Mouse (Mus musculus) MEL (cell line): ENCODE measurements around the gene Tst. TPM values are rescaled to one million over a fixed set of nuclear protein-coding genes. Genes with fewer than 3 reads are reported as not detected.

Experiments used
- DNase-seq: peaks from one replicate; pipeline ENCODE4 v3.0.0; 2011; ENCODE audit warnings: low read depth, low spot score
- H3K27ac ChIP-seq: 2 replicates; pipeline ENCODE4 v1.5.1; 2012; ENCODE audit warnings: low read depth, mild to moderate bottlenecking, control low read depth, low read length, moderate library complexity; ENCODE audit not compliant: control insufficient read depth
- H3K27me3 ChIP-seq, 2 experiments: fragments of 150-350 bp in 1 of 2; sonication (generic) in 1 of 2; 2 replicates each; pipeline ENCODE4 v1.6.1; 2012; ENCODE audit warnings: low read length in 2 of 2, mild to moderate bottlenecking in 2 of 2, improper control_type of control experiment in 1 of 2, moderate library complexity in 1 of 2; ENCODE audit not compliant: insufficient read depth in 2 of 2, control insufficient read depth in 1 of 2
- H3K36me3 ChIP-seq, 2 experiments: 2 replicates each; pipeline ENCODE4 v1.6.1; 2012 to 2014; ENCODE audit warnings: low read length in 2 of 2, improper control_type of control experiment in 1 of 2, inconsistent platforms in 1 of 2, mild to moderate bottlenecking in 1 of 2; ENCODE audit not compliant: insufficient read depth in 2 of 2, control insufficient read depth in 1 of 2
- H3K4me1 ChIP-seq, 2 experiments: fragments of 150-350 bp in 1 of 2; sonication (generic) in 1 of 2; 2 replicates each; pipeline ENCODE4 v1.6.1; 2012; ENCODE audit warnings: low read length in 2 of 2, improper control_type of control experiment in 1 of 2, mild to moderate bottlenecking in 1 of 2; ENCODE audit not compliant: insufficient read depth in 2 of 2, control insufficient read depth in 1 of 2
- H3K4me3 ChIP-seq, 2 experiments: fragments of 150-350 bp in 1 of 2; sonication (generic) in 1 of 2; 2 replicates each; pipeline ENCODE4 v1.5.1; 2012; ENCODE audit warnings: low read depth in 2 of 2, low read length in 2 of 2, mild to moderate bottlenecking in 2 of 2, moderate library complexity in 2 of 2, control low read depth in 1 of 2, improper control_type of control experiment in 1 of 2; ENCODE audit not compliant: control insufficient read depth in 1 of 2, insufficient read depth in 1 of 2
- H3K79me2 ChIP-seq: 2 replicates; pipeline ENCODE4 v1.6.1; 2012; ENCODE audit warnings: mild to moderate bottlenecking, low read length, moderate library complexity; ENCODE audit not compliant: control insufficient read depth, poor library complexity, insufficient read depth
- H3K9ac ChIP-seq: 2 replicates; pipeline ENCODE4 v1.6.1; 2012; ENCODE audit warnings: low read depth, mild to moderate bottlenecking, control low read depth, low read length, moderate library complexity; ENCODE audit not compliant: control insufficient read depth, poor library complexity, severe bottlenecking
- H3K9me3 ChIP-seq: fragments of 150-350 bp; sonication (generic); replicated peaks from 2 replicates; pipeline ENCODE4 v1.6.1; 2012; ENCODE audit warnings: mild to moderate bottlenecking, low read length, improper control_type of control experiment, moderate library complexity; ENCODE audit not compliant: insufficient read depth
- BHLHE40 ChIP-seq: IDR thresholded peaks from 2 replicates; pipeline ENCODE4 v1.6.1; 2012; ENCODE audit warnings: low read depth, mild to moderate bottlenecking, inconsistent platforms, low read length, improper control_type of control experiment, borderline replicate concordance
- CHD1 ChIP-seq: IDR thresholded peaks from 2 replicates; pipeline ENCODE4 v1.6.1; 2012; ENCODE audit warnings: low read depth, mild to moderate bottlenecking, inconsistent platforms, low read length, improper control_type of control experiment
- CHD2 ChIP-seq: IDR thresholded peaks from 2 replicates; pipeline ENCODE4 v1.6.1; 2011; ENCODE audit warnings: low read length, improper control_type of control experiment
- E2F4 ChIP-seq: IDR thresholded peaks from 2 replicates; pipeline ENCODE4 v1.6.1; 2011; ENCODE audit warnings: low read depth, low read length, improper control_type of control experiment, borderline replicate concordance
- ETS1 ChIP-seq: IDR thresholded peaks from 2 replicates; pipeline ENCODE4 v1.6.1; 2012; ENCODE audit warnings: low read depth, mild to moderate bottlenecking, inconsistent platforms, low read length, improper control_type of control experiment, moderate library complexity
- GABPA ChIP-seq: IDR thresholded peaks from 2 replicates; pipeline ENCODE4 v1.6.1; 2012; ENCODE audit warnings: low read depth, mild to moderate bottlenecking, inconsistent platforms, low read length, improper control_type of control experiment, moderate library complexity
- HCFC1 ChIP-seq: IDR thresholded peaks from 2 replicates; pipeline ENCODE4 v1.6.1; 2012; ENCODE audit warnings: low read depth, mild to moderate bottlenecking, inconsistent platforms, low read length, improper control_type of control experiment, moderate library complexity
- JUND ChIP-seq: IDR thresholded peaks from 2 replicates; pipeline ENCODE4 v1.6.1; 2011; ENCODE audit warnings: low read depth, mild to moderate bottlenecking, improper control_type of control experiment, low read length
- NRF1 ChIP-seq: IDR thresholded peaks from 2 replicates; pipeline ENCODE4 v1.6.1; 2014; ENCODE audit warnings: low read depth, mild to moderate bottlenecking, inconsistent platforms, low read length, improper control_type of control experiment, moderate library complexity; ENCODE audit not compliant: poor library complexity, insufficient read depth, severe bottlenecking
- POLR2AphosphoS2 ChIP-seq: IDR thresholded peaks from 2 replicates; pipeline ENCODE4 v1.6.1; 2011; ENCODE audit warnings: low read length, improper control_type of control experiment
- TBP ChIP-seq: IDR thresholded peaks from 2 replicates; pipeline ENCODE4 v1.8.0; 2011; ENCODE audit warnings: low read depth, low read length, improper control_type of control experiment
- TCF12 ChIP-seq: IDR thresholded peaks from 2 replicates; pipeline ENCODE4 v1.6.1; 2014; ENCODE audit warnings: low read depth, mild to moderate bottlenecking, inconsistent platforms, low read length, improper control_type of control experiment, moderate library complexity
- UBTF ChIP-seq: IDR thresholded peaks from 2 replicates; pipeline ENCODE4 v1.6.1; 2012; ENCODE audit warnings: low read depth, mild to moderate bottlenecking, inconsistent platforms, low read length, improper control_type of control experiment, moderate library complexity, borderline replicate concordance; ENCODE audit not compliant: insufficient read depth
- USF2 ChIP-seq, 2 experiments: IDR thresholded peaks; 2 replicates each; pipeline ENCODE4 v1.6.1; 2011 to 2012; ENCODE audit warnings: improper control_type of control experiment in 2 of 2, low read length in 2 of 2, borderline replicate concordance in 1 of 2, inconsistent platforms in 1 of 2, low read depth in 1 of 2, mild to moderate bottlenecking in 1 of 2; ENCODE audit not compliant: insufficient read depth in 1 of 2
- ZC3H11A ChIP-seq: IDR thresholded peaks from 2 replicates; pipeline ENCODE4 v1.6.1; 2012; ENCODE audit warnings: low read depth, mild to moderate bottlenecking, inconsistent platforms, low read length, improper control_type of control experiment
- polyA plus RNA-seq, 2 experiments: library from polyadenylated mRNA; stranded (reverse) in 1 of 2; unstranded in 1 of 2; fragments of >175 nt in 1 of 2; fragments of >200 nt in 1 of 2; gene quantifications; 2 replicates each; pipeline versions ENCODE4 v1.2.1 to v1.2.4; 2012; ENCODE audit warnings: low replicate concordance in 2 of 2, low read depth in 1 of 2; ENCODE audit not compliant: insufficient read length in 2 of 2, insufficient read depth in 1 of 2, missing spikeins in 1 of 2
- total RNA-seq: library from RNA; depleted of rRNA; stranded (reverse); fragments of 300-350 nt; gene quantifications from 2 replicates; pipeline ENCODE4 v1.2.3, GENCODE M21; 2012

The Tst gene
- total and polyA plus RNA-seq, 3 experiments: 29.5 to 34.8 TPM; not detected in 1

GRCm38 (mm10) chr15:78449694-78450418, 44.1 kb upstream of the Tst start (continued):
- peak; percentile 62 for TF ChIP-seq ETS1
- TF ChIP-seq ZC3H11A: no peak
- TF ChIP-seq CHD1: no peak
- TF ChIP-seq HCFC1: no peak; the same call in 1 of the 2 replicates
- TF ChIP-seq UBTF: no peak
- no peak for TF ChIP-seq NRF1
- no peak for TF ChIP-seq POLR2AphosphoS2
- TF ChIP-seq JUND: 0 out of 2 replicates have a peak, but pooled peaks have one; percentile 38

- Histone ChIP-seq H3K4me3 (no peak overlapping the region), H3K9me3 (no peaks in the 10 kb centered on the region), H3K4me1 (peaks cover 3 to 17% of the 10 kb centered on the region in 2 experiments; a peak in 2 of 4 replicates), H3K9ac (no peak overlapping the region), H3K36me3 (peaks cover 0 to 6% of the 10 kb centered on the region in 2 experiments; a peak in 2 of 4 replicates), H3K79me2 (no peaks in the 10 kb centered on the region; the same call in 1 of the 2 replicates), H3K27ac (no peak overlapping the region), H3K27me3 (no peaks in the 10 kb centered on the region)
- TF ChIP-seq BHLHE40: no peak
- no peak for TF ChIP-seq CHD2
- TF ChIP-seq GABPA: no peak
- TF ChIP-seq ETS1: no peak
- no peak for TF ChIP-seq TBP
- no peak for TF ChIP-seq E2F4
- TF ChIP-seq TCF12: no peak
- no peak for TF ChIP-seq USF2 (IDR thresholded peaks at IDR 0.05; ENCODE audit: borderline replicate concordance in 1 of 2, insufficient read depth in 1 of 2, low read depth in 1 of 2, low read length in 2 of 2)
- DNase-seq: no peak
Measured at GRCm38 (mm10) chr15:78449131-78449530, 43.4 kb upstream of the Tst start.
